Mouse (Mus musculus): ENCODE measurements around the gene Fanci. TPM values are rescaled to one million over a fixed set of nuclear protein-coding genes. Genes with fewer than 3 reads are reported as not detected.

Gene Fanci
- total and polyA plus RNA-seq, 3 experiments: 14.9 to 25.0 (median 20.0) TPM

GRCm38 (mm10) chr7:79447486-79447885, 55.8 kb downstream of the Fanci start:
- dilution Hi-C loops (cut with MboI; ENCODE audit: extremely low pct_ligation_motif_present, extremely low pct_unique_long_range_greater_than_20kb, low sequenced_read_pairs): no loop called here

GRCm38 (mm10) chr7:79461721-79462120, 70.0 kb downstream of the Fanci start:
- no peak for TF ChIP-seq EP300 (IDR thresholded peaks at IDR 0.05; ENCODE audit: low read length)
- Histone ChIP-seq H3K9me3 (replicated peaks; ENCODE audit: low read length) (no peaks in the 10 kb centered on the region), H3K4me1 (ENCODE audit: control insufficient read depth in 1 of 2, insufficient read depth in 2 of 2) (peaks cover 4 to 20% of the 10 kb centered on the region in 2 experiments), H3K9ac (ENCODE audit: insufficient read depth, low read depth) (no peak overlapping the region), H3K4me3 (replicated peaks in 1 of 3; ENCODE audit: low read depth in 2 of 3, low read length in 2 of 3, poor library complexity in 1 of 3) (no peak overlapping the region), H3K4me2 (ENCODE audit: insufficient read depth, low read depth, poor library complexity, severe bottlenecking) (no peak overlapping the region), H3K36me3 (replicated peaks in 1 of 2; ENCODE audit: control insufficient read depth in 1 of 2, insufficient read depth in 1 of 2, low read length in 1 of 2) (peaks cover 60 to 76% of the 10 kb centered on the region in 2 experiments), H3K27me3 (replicated peaks) (no peaks in the 10 kb centered on the region), H3K79me2 (replicated peaks; ENCODE audit: control insufficient read depth, extremely low read depth, insufficient read depth, poor library complexity, severe bottlenecking) (0 out of 2 replicates have a peak, but pooled peaks cover 16% of the 10 kb centered on the region), H3K27ac (ENCODE audit: insufficient read depth, low read depth) (no peak overlapping the region)
- no peak for DNase-seq (ENCODE audit: extremely low read depth)
- in situ Hi-C loops (cut with MboI; ENCODE audit: low pct_ligation_motif_present, low pct_unique_long_range_greater_than_20kb, low sequenced_read_pairs): loop anchor here (10.0 to 25.0 kb wide), 2 partner anchors 87 to 199 kb away; partner anchors contain the start of gene Abhd2
- dilution Hi-C loops (cut with MboI; ENCODE audit: extremely low pct_ligation_motif_present, extremely low pct_unique_long_range_greater_than_20kb, low sequenced_read_pairs): no loop called here

More at GRCm38 (mm10) chr7:79447486-79447885, 55.8 kb downstream of the Fanci start:
- in situ Hi-C loops (cut with MboI; ENCODE audit: low pct_ligation_motif_present, low pct_unique_long_range_greater_than_20kb, low sequenced_read_pairs): no loop called here
- H3K36me3 ChIP-seq (replicated peaks in 1 of 2; ENCODE audit: control insufficient read depth in 1 of 2, insufficient read depth in 1 of 2, low read length in 1 of 2): peaks cover 75 to 98% of the 10 kb centered on the region in 2 experiments
- H3K27ac ChIP-seq (ENCODE audit: insufficient read depth, low read depth): no peak overlapping the region
- no peak for TF ChIP-seq EP300 (IDR thresholded peaks at IDR 0.05; ENCODE audit: low read length)
- TF ChIP-seq NRF1 (IDR thresholded peaks at IDR 0.05; ENCODE audit: low read depth, low read length): no peak
- TF ChIP-seq HCFC1 (IDR thresholded peaks at IDR 0.05; ENCODE audit: low read depth, low read length): no peak
- TF ChIP-seq UBTF (IDR thresholded peaks at IDR 0.05; ENCODE audit: low read depth, low read length): no peak
- no peak for TF ChIP-seq POLR2AphosphoS2 (IDR thresholded peaks at IDR 0.05; ENCODE audit: low read depth, low read length)
- no peak for TF ChIP-seq USF1 (IDR thresholded peaks at IDR 0.05; ENCODE audit: low read depth, low read length)
- no peak for TF ChIP-seq MYC (IDR thresholded peaks at IDR 0.05; ENCODE audit: low read depth, low read length)
- TF ChIP-seq MAX (IDR thresholded peaks at IDR 0.05; ENCODE audit: low read length): no peak
- no peak for TF ChIP-seq E2F4 (IDR thresholded peaks at IDR 0.05; ENCODE audit: insufficient replicate concordance, low read depth, low read length)
- no peak for TF ChIP-seq JUN (IDR thresholded peaks at IDR 0.05; ENCODE audit: insufficient read depth, low read depth, low read length)
- TF ChIP-seq SIN3A (IDR thresholded peaks at IDR 0.05; ENCODE audit: low read length): no peak
- no peak for TF ChIP-seq USF2 (conservative IDR thresholded peaks at IDR 0.05; ENCODE audit: low read depth, low read length)
- no peak for TF ChIP-seq RAD21 (IDR thresholded peaks at IDR 0.05; ENCODE audit: low read depth, low read length)
- no peak for TF ChIP-seq POLR2A (IDR thresholded peaks at IDR 0.05; ENCODE audit: low read depth, low read length)
- H3K9ac ChIP-seq (ENCODE audit: insufficient read depth, low read depth): no peak overlapping the region
- H3K9me3 ChIP-seq (replicated peaks; ENCODE audit: low read length): no peaks in the 10 kb centered on the region
- no peaks in the 10 kb centered on the region; the same call in 1 of the 2 replicates for H3K79me2 ChIP-seq (replicated peaks; ENCODE audit: control insufficient read depth, extremely low read depth, insufficient read depth, poor library complexity, severe bottlenecking)
- no peaks in the 10 kb centered on the region for H3K4me1 ChIP-seq (ENCODE audit: control insufficient read depth in 1 of 2, insufficient read depth in 2 of 2)
- DNase-seq (ENCODE audit: extremely low read depth): no peak
- H3K4me3 ChIP-seq (replicated peaks in 1 of 3; ENCODE audit: low read depth in 2 of 3, low read length in 2 of 3, poor library complexity in 1 of 3): no peak overlapping the region
- H3K4me2 ChIP-seq (ENCODE audit: insufficient read depth, low read depth, poor library complexity, severe bottlenecking): no peak overlapping the region
- no peaks in the 10 kb centered on the region for H3K27me3 ChIP-seq (replicated peaks)
